ENCODE assay signal across 18 mouse cellular contexts in the genomic region with DNA sequence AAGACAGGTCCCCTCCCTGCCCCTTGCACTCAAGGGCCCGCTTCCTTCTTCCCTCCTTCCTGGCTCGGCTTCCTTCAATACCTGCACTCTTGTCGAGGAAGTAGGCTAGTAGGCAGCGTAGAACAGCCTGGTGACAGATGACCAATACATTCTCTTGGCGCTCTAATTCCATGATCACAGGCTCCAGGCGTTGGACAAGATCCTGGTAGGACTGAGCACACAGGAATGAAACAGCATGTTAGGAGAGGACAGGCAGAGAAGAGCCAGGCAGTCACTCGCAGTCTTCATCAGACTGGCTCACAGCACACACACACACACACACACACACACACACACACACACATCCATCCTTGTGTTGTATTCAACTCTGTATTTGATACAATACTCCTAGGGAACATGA.
DNase-seq lines count a peak whose midpoint lies in the region.
"Had no signal": no experiment of that assay in that cellular context is flagged by ENCODE, and none has a peak within 500 bp of the region (broad histone marks: within the 10 kb centered on the region; RNA-seq: fewer than 3 reads in every experiment).

No protein-coding gene starts in this region.

- peak; percentile 41 for DNase-seq in cerebellum, adult 9-10 months
- no peak for DNase-seq in cerebellum, adult 9-11 months
- peak; percentile 38 to 42 for DNase-seq in cerebellum, postnatal 25 days
- DNase-seq in cerebellum, postnatal 4 days (ENCODE audit: low spot score in 2 of 2) = no peak
- DNase-seq in heart, adult 11 months = peak; percentile 68
- no peak for DNase-seq in heart, postnatal 10 days
- no peak for DNase-seq in frontal cortex, postnatal 25 days (ENCODE audit: low spot score in 2 of 2)
- DNase-seq: adrenal gland, adult 2 months; adrenal gland, postnatal 14 days; B cell, adult 2 months; embryo, embryonic 11 days; forebrain, postnatal 0 days; gastrocnemius, postnatal 14 days; heart, adult 18-20 months; heart, postnatal 14 days; heart, postnatal 4 days; kidney, adult 11 months; kidney, adult 8-10 months had no signal

- intact Hi-C loops in heart, postnatal 10 days (cut with DNase I) = no loop called here

Comparison
In these comparisons a context has a peak if more than half of its experiments do, and no peak if none do; other contexts are left out.
1. DNase-seq: peak in cerebellum, adult 9-10 months (single experiment), cerebellum, postnatal 25 days (2 of 2) and heart, adult 11 months (single experiment); none in cerebellum, adult 9-11 months (single experiment), cerebellum, postnatal 4 days (0 of 2), heart, postnatal 10 days (0 of 2) and frontal cortex, postnatal 25 days (0 of 2).